21 mouse cellular contexts compared by ENCODE assay signal in the genomic region with DNA sequence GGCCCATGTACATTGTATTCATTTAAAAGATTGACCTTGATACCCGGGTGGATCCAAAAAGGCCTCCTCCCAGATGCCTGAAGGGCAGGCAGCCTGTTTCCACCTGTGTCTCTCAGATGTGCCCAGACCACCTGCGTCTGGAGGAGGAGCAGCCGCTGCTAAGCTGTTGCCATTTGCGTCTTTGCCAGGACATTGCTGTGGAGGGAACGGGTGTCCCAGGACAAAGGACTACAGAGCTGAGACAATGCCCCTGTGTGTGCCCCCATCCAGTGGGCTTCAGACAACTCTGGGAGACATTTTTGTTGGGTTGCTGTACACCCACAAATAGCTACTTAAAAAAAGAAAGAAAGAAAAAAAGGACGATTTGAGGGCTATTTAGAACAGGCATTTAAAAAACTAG. TPM values are rescaled to one million over a fixed set of nuclear protein-coding genes. Genes with fewer than 3 reads are reported as not detected.
DNase-seq lines count a peak whose midpoint lies in the region; ATAC-seq and TF ChIP-seq lines count a peak whose summit lies in the region.
"Had no signal": no experiment of that assay in that cellular context is flagged by ENCODE, and none has a peak within 500 bp of the region (broad histone marks: within the 10 kb centered on the region; RNA-seq: fewer than 3 reads in every experiment).

No protein-coding gene starts in this region.

- no peak overlapping the region for H3K4me2 ChIP-seq in hindbrain, postnatal 0 days (ENCODE audit: low read depth, low read length)
- H3K4me2 ChIP-seq in hindbrain, embryonic 11.5 days (replicated peaks; ENCODE audit: low read depth, low read length) = no peak overlapping the region
- H3K4me2 ChIP-seq: embryonic facial prominence, embryonic 15.5 days; heart, embryonic 13.5 days; hindbrain, embryonic 12.5 days had no signal

- H3K36me3 ChIP-seq in hindbrain, postnatal 0 days (ENCODE audit: insufficient read depth, low read length) = no peaks in the 10 kb centered on the region
- H3K36me3 ChIP-seq in hindbrain, embryonic 11.5 days (ENCODE audit: control insufficient read depth, insufficient read depth, low read length) = no peaks in the 10 kb centered on the region
- H3K36me3 ChIP-seq: embryonic facial prominence, embryonic 15.5 days; heart, embryonic 13.5 days; hindbrain, embryonic 12.5 days had no signal

- no peak overlapping the region for H3K4me3 ChIP-seq in hindbrain, postnatal 0 days (ENCODE audit: low read length)
- H3K4me3 ChIP-seq in hindbrain, embryonic 11.5 days (ENCODE audit: low read depth, low read length) = no peak overlapping the region
- H3K4me3 ChIP-seq: embryonic facial prominence, embryonic 15.5 days; erythroblast, embryonic 14.5 days; heart, embryonic 13.5 days; hindbrain, embryonic 12.5 days had no signal

- WGBS in hindbrain, postnatal 0 days = 25% methylated on average over 6 of the region's 6 CpGs
- 36% methylated on average over 6 of the region's 6 CpGs for WGBS in hindbrain, embryonic 11.5 days

- no peak for TF ChIP-seq CTCF in hindbrain, postnatal 0 days (IDR thresholded peaks at IDR 0.05; ENCODE audit: low read depth)

- peak; percentile 38; the same call in 1 of the 2 replicates for ATAC-seq in hindbrain, postnatal 0 days
- ATAC-seq in hindbrain, embryonic 11.5 days (ENCODE audit: low FRiP score) = no peak
- ATAC-seq: forebrain, embryonic 16.5 days; hindbrain, embryonic 16.5 days had no signal

- no peak overlapping the region for H3K27ac ChIP-seq in hindbrain, postnatal 0 days
- no peak overlapping the region for H3K27ac ChIP-seq in hindbrain, embryonic 11.5 days (ENCODE audit: low read depth, low read length)
- H3K27ac ChIP-seq: embryonic facial prominence, embryonic 15.5 days; heart, embryonic 13.5 days; hindbrain, embryonic 12.5 days had no signal

- H3K9me3 ChIP-seq in hindbrain, postnatal 0 days (ENCODE audit: low read length) = no peaks in the 10 kb centered on the region
- no peaks in the 10 kb centered on the region for H3K9me3 ChIP-seq in hindbrain, embryonic 11.5 days (ENCODE audit: control insufficient read depth, low read length)
- H3K9me3 ChIP-seq: embryonic facial prominence, embryonic 15.5 days; heart, embryonic 13.5 days; hindbrain, embryonic 12.5 days had no signal

- DNase-seq in hindbrain, postnatal 0 days (ENCODE audit: low spot score) = no peak
- no peak for DNase-seq in hindbrain, embryonic 11.5 days (ENCODE audit: low spot score)
- DNase-seq in right cerebral cortex, postnatal 10 days (ENCODE audit: low spot score in 2 of 2) = peak; percentile 44 to 54
- DNase-seq in right cerebral cortex, adult 2 months (ENCODE audit: low spot score in 2 of 2) = no peak
- peak; percentile 42 for DNase-seq in layer of hippocampus, adult 9-11 months
- DNase-seq in left cerebral cortex, adult 9 months (ENCODE audit: low spot score in 2 of 2) = no peak
- DNase-seq in gastrocnemius, adult 18-20 months (ENCODE audit: low spot score) = no peak
- DNase-seq: adrenal gland, adult 8-10 months; adrenal gland, postnatal 36 days; cerebellum, adult 18-20 months; cerebellum, adult 9-11 months; embryo, embryonic 11 days; gastrocnemius, postnatal 14 days; heart, postnatal 36 days had no signal

- H3K27me3 ChIP-seq in hindbrain, postnatal 0 days (ENCODE audit: insufficient read depth, low read length) = no peaks in the 10 kb centered on the region
- no peaks in the 10 kb centered on the region for H3K27me3 ChIP-seq in hindbrain, embryonic 11.5 days (ENCODE audit: control insufficient read depth, insufficient read depth, low read length)
- H3K27me3 ChIP-seq: embryonic facial prominence, embryonic 15.5 days; hindbrain, embryonic 12.5 days had no signal

- no peak overlapping the region for H3K9ac ChIP-seq in hindbrain, postnatal 0 days (replicated peaks; ENCODE audit: low read length)
- H3K9ac ChIP-seq in hindbrain, embryonic 11.5 days (ENCODE audit: low read depth, low read length) = no peak overlapping the region
- H3K9ac ChIP-seq: embryonic facial prominence, embryonic 15.5 days; heart, embryonic 13.5 days; hindbrain, embryonic 12.5 days had no signal

- no peaks in the 10 kb centered on the region for H3K4me1 ChIP-seq in hindbrain, postnatal 0 days (ENCODE audit: insufficient read depth, low read length)
- H3K4me1 ChIP-seq in hindbrain, embryonic 11.5 days (replicated peaks; ENCODE audit: control insufficient read depth, insufficient read depth, low read length) = no peaks in the 10 kb centered on the region
- H3K4me1 ChIP-seq: embryonic facial prominence, embryonic 15.5 days; heart, embryonic 13.5 days; hindbrain, embryonic 12.5 days had no signal

RNA-seq across cellular contexts. Expression of gene Srrm1, which starts 9.7 kb away (rescaled TPM):
- 20.8 and 21.2 TPM in 2 replicates for total RNA-seq in hindbrain, postnatal 0 days (2014; rRNA removed)
- 173 and 174 TPM in 2 replicates for polyA plus RNA-seq in hindbrain, postnatal 0 days (2015; fragmentation: Nextera tagmentation; extraction: Ambion mirVana)
- 220 and 289 TPM in 2 replicates for polyA plus RNA-seq in hindbrain, embryonic 11.5 days (2014; fragmentation: Nextera tagmentation; extraction: Ambion mirVana)
- total RNA-seq in gastrocnemius, adult 18-20 months (2021) = 10 to 100 TPM; 58.3 to 60.1 TPM

RNA-seq across cellular contexts. Expression of gene Ncmap, which starts 35.2 kb away (rescaled TPM):
- total RNA-seq in hindbrain, postnatal 0 days (2014; rRNA removed) = 0.75 and 6.9 TPM in 2 replicates
- 1.5 and 2.1 TPM in 2 replicates for polyA plus RNA-seq in hindbrain, postnatal 0 days (2015; fragmentation: Nextera tagmentation; extraction: Ambion mirVana)
- 0.75 TPM in 1 of 2 replicates, not detected in the other for polyA plus RNA-seq in hindbrain, embryonic 11.5 days (2014; fragmentation: Nextera tagmentation; extraction: Ambion mirVana)
- 1 to 10 TPM; 1.8 to 2.3 TPM for total RNA-seq in gastrocnemius, adult 18-20 months (2021)
- total RNA-seq: adrenal gland, postnatal 36 days; CH12.LX had no signal
- polyA plus RNA-seq: erythroblast, embryonic 14.5 days had no signal

Comparison
In these comparisons a context has a peak if more than half of its experiments do, and no peak if none do; other contexts are left out.
1. DNase-seq: peak in right cerebral cortex, postnatal 10 days (2 of 2) and layer of hippocampus, adult 9-11 months (single experiment); none in hindbrain, postnatal 0 days (single experiment), hindbrain, embryonic 11.5 days (single experiment), right cerebral cortex, adult 2 months (0 of 2), left cerebral cortex, adult 9 months (0 of 2) and gastrocnemius, adult 18-20 months (single experiment).